Mouse (Mus musculus): ENCODE data around the gene Adh6a.

Adh6a gene

DNA sequence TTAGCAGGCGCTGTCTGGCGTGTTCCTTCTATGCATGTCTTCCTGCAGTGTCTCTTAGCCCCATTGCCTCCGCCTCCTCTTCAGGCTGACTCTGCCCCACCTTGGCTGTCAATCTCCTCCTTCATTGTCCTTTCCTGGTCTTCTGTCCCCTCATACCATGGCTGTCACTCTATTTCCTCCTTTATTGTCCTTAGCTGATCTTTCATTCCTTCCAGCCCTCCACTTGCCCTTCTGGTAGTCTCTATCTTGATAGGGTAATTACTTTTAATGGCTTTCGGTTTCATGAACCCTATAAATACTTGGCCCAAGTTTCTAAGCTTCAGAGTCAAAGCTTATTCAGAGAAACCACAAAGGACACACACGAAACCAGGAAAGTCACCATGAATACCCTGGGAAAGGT lies at the start of gene Adh6a:
TSS of gene Adh6a (plus strand) at position 322 of the 400 bp plus-strand sequence.
- no peak for DNase-seq

DNA sequence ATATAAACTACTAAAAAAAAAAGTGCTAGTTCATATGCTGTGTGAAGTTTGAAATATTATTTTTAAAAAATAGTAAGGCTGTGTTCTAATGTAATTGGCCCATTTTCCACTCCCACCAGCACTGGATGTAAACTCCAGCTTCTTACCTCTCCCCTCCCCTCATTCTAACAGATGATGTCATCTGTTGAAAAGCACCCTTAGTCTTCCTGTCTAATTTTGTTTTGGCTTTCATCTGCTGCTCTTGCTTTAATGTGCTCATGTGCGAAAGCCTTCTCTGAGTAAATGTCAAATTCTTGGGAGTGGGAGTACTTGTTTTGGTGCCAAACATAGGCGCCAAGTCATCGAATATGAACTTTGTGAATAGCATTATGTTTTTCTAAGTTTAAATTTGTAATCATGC lies 48.4 kb upstream of the Adh6a start:
- DNase-seq, result no peak

DNA sequence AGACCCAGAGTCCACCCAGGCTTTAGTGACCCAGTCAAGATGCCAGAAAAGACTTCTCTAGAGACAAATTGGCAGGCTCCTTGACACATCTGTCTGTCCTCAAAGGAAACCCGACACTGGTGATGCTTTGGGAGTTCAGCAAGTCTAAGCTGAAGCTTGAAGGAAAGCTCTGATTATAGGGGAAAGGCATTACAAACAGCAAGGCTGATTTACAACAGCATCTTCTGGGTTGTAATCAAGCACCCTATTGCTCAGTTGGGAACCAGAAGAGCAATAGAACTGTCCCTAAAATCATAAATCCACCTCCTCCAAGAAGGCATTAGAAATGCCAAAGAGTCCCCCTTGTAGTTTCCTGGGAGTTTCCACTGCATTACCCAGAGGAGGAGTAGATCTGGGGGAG lies 42.6 kb upstream of the Adh6a start:
- no peak for DNase-seq

DNA sequence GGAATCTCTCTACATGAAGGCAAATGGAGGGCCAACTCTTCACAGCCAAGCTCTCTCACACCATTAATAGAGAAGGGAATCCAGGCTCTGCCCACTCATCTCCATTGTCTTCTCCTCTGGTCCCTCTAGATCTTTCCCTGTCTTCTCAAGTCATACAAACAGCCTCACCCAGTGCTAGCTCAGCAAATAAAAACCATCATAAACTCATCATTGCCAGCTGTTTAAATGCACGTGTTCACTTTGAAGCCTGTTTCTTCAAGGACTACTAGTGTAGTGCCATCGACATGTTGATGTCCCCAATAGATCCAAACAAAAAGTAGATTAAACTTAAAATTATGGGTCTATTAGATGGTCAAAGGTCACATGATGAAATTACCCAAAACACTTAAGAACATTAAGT lies 41.8 kb upstream of the Adh6a start:
- no peak for DNase-seq

DNA sequence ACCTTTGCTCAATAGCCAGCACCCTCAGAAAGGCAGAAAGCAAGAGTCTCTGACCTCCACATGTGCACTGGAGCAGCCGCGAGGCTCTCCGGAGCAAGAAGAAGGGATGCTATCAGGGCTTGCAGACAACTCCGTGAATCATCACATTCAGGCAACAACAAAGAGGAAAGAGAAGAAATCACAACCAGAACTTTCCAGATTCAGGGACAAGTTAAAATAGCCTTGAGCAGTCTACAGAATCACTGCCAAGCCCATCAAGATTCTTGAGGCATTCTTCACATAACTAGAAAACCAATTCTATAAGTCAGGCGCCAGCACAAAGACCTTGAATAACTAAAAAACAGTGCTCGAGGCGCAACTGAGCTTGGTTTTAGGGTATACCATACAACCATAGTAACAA lies 40.0 kb upstream of the Adh6a start:
- no peak for DNase-seq

DNA sequence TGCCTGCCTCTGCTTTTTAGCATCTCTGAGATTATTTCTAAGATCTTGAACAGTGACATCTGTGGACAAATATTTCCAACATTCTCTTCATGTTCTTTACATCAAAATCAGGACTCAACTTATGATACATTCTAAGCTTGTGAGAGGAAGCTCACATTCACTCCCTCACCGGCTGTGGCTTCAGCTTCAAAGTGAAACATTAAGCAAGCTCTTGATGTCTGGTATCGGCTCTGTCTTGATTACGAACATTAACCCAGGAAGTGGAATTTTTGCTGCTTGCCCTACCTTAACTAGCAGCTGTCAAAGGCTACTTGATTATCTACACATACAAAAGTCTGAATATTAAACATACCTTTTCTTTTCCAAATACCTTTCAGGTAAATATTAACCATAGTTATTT lies 38.0 kb upstream of the Adh6a start:
- no peak for DNase-seq

DNA sequence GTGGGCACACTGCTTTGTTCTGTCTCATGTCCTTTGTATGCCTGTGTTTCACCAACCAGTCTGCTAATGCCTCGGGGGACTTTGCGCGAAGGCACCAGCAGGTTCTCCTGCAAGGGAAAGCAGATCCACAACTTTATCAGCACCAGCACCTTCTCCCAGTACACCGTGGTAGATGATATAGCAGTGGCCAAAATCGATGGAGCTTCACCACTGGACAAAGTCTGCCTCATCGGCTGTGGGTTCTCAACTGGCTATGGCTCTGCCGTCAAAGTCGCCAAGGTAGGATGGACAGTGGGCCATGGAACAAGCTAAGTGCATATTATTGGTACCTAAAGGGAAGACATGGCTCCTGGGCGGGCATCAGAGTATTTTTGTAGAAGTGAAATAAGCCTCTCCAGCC lies 30.5 kb upstream of the Adh6a start:
- no peak for DNase-seq

DNA sequence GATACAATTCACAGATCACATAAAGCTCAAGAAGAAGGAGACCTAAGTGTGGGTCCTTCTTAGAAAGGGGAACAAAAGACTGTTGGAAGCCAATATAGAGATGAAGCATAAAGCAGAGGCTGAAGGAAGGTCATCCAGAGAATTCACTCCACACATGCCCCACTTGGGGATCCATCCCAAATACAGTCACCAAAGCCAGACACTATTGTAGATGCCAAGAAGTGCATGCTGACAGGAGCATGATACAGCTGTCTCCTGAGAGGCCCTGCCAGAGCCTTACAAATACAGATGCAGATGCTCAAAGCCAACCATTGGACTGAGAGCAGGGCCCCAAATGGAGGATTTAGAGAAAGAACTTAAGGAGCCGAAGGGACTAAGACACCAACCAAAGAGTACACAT lies 29.3 kb upstream of the Adh6a start:
- DNase-seq, result no peak

DNA sequence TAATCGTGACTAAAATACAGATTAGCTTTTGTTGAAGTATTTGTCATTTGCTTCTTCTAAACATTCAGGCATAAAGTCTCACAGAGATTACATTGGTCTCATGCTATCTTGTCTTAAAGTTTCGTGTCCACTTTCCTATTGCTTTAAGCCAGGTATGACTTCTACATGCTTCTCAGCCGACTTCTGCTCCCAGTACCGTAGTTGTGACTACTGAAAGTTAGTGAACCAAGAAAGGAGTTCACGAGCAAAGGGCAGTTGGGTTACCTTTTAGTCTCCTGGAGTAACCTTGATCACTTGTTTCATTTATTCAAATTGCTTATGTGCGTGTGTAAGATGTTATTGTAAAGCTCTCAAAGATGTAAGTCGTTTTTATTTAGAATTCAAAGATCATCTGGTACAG lies 27.1 kb upstream of the Adh6a start:
- no peak for DNase-seq

DNA sequence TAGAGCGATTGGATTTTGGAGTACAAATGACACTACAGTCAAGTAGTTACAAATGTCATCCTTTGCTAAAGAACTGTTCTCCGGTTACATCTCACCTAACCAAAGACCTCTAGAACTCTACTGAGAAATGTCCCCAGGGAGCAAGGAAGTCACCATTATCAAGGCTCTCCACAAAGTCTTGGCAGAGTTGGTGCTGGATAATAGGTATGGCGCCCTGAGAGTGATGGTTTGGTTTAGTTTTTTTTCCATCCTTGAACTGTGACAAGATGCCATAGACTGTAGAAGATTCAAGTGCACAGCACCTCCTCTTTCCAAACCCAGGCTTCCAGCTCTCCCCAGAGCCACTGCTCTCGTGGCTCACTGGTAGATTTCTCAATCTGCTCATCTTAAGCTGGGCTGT lies 25.4 kb upstream of the Adh6a start:
- no peak for DNase-seq

DNA sequence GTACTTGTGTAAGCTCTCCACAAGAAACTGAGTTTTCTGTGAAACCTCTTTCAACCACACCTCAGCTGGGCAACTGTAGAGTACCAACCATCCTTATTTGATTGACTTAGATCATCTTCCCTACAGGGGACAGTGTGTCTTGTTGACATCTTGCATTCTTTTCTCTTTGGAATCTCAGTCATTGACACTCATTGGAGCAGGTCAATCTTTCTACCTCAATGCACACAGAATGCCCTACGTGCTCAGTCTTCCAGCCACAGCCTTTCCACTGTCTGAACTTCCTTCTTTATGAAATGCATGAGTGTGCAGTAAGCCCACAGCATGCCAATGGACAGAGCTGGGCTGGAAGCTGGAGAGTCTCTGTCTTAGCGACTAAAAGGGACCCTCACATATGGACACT lies 22.4 kb upstream of the Adh6a start:
- no peak for DNase-seq

DNA sequence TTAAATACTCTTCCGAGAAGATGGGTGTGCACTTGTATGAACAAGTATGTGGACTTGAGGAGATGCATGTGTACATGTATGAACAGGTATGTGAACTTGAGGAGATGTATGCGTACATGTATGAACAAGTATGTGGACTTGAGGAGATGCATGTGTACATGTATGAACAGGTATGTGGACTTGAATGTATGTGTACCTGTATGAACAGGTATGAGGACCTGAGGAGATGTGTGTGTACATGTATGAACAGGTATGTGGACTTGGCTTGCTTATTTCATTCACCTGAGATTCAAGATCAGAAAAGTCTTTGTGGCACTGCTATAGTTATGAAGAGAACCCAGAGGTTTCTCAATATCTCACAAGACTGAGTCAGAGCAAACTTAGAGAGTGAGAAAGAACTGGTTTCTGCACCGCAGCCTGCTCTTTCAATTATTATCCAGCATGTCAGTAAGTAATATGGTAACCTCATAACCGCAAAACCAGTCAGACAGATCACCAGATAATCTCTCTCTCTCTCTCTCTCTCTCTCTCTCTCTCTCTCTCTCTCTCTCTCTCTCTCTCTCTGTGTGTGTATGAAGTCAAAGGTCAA lies 21.5 kb upstream of the Adh6a start:
- DNase-seq, result no peak

DNA sequence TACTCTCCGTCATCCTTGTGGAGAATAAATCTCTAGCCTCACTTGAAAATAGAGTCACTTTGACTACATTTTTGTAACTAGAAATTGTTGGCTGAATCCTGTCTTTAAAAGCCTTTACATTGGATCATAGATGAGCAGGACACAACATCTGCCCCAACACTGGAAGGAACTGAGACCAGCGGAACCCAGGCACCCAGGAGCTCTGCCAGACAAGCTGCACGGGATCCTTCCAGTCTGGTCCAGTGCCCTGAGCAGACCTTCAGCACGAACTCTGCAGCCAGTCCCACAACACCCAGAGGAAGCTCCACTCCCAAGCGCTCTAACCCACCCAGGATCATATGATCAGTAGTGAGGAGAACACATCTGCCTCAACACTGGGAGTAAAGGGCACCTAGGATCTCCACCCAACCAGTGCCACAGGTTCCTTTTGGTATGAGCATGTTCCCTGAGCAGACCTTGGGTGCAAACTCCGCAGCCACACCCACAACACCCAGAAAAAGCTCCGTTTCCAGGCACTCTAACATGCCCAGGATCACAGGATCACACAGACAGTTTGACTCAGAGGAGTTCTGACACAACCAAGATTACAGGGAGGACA lies 19.7 kb upstream of the Adh6a start:
- no peak for DNase-seq

DNA sequence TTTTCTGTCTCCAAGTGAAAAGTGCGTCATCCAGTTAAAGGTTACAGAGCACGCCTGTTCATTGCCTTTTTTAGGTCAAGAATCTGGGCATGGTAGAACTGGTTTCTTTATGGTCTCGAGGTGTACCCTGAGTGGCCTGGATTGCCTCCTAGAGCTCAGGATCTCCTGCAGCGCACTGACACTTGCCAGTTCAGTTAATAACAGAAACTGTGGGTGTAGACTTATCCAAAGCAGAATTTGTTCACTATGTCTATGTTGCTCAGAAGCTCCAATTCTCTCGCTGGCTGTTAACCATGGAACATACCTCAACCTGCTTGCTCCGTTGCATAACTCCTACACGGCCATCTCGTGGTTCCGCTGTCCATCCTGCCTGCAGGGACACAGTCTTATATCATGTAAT lies 13.0 kb upstream of the Adh6a start:
- DNase-seq, result no peak

DNA sequence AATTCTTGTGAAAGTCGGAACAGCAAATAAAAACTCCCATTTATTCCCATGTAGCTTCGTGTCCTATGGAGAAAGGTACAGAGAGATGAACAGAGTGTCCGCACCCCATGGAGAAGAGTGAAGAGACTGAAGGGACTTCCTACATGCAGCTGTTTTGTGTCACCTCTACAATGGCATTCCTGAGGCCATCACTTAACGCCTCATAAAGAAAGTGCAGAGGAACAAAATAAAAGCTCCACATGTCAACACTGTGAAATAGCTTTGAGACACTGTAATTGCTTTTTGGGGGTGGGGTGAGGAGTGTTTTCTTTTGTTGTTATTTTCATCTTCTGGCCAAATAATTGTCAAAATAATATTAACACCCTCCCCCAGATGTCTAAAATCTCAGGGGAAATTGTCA lies 10.4 kb upstream of the Adh6a start:
- DNase-seq, result no peak

DNA sequence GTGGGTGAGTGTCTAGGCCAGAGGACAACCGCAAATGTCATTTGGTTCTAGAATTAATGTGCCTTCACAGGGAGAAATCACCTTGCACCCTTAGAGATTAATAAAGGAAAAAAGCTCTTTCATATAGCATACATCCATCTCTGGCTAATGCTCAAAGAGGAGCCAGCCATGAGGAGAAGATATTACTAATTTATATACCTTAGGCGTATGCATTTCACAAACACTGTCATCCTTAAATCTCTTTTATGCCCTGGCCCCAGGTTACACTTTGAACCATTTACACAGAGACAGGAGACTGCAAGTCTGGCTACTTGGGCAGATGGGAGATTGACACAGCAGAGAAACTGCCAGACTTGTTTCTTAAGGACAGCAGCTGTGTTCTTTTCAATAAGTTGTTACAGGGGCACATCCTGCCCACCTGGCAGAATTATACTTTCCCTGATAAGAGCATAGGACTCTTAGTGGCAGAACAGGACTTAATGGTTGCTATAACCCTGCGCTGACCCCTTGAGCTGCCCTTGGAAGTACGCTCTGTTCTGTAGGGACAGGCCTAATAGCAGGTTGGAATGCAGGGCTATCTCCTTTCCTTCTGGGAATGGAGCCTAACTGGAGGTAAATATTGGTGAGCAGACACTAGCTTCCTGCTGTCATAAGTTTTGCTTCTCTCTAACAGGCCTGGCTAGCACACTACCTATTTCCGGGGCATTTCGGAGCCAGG lies 9.2 kb upstream of the Adh6a start:
- DNase-seq, result no peak

DNA sequence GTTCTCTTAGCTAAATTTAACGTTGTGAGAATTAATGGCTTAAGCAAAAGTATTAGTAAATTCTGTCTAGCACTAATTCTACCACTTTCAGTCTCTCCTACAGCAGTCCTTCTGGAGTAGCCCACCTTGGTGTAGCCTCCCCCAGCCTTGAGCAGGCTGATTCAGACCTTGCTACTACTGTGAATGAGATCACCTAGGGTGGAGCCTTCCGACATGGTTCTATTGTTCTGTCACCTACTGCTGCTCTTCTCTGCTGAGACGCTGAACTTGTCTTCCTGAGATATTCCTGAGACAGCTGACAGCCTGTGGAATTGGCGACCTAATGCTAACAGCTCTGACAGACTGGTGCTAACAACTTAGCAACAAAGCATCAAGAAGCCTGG lies 8.6 kb upstream of the Adh6a start:
- no peak for DNase-seq

DNA sequence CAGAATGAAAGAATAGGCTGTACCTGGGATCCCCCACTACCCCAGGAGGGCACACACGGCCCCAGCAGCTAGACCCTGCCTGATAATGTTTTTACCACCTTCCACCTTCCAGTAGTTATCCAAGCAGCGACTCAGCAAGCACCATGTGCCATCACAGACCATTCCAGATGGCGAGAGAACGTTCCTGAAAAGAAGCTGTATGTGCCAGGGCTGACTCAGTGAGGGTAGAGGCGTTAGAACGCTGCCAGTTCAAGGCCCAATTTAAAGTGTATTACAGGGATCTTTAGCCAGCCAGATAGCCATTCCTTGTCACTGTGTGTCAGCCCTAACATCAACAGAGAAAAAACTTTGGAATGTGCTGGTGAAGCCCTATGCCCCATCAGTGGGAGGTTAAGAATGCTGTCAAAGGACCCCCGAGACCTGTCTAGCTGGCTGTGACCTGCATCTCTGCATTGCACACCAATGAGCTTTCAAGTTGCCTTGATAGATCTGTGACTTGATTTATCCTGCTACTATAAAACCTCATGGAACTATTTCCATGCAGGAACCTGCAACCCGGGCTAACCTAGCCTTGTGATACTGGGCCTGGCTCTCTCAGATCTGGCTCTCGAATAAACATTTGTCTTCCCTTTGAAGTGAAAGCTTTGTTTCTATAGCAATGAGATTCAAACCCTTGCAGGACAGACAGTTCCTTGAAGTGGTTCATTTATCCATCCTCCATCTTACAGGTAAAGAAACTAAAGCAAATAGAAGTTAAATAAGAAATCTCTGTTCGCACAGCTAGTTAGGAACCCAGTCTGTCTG lies 7.4 kb upstream of the Adh6a start:
- no peak for DNase-seq

DNA sequence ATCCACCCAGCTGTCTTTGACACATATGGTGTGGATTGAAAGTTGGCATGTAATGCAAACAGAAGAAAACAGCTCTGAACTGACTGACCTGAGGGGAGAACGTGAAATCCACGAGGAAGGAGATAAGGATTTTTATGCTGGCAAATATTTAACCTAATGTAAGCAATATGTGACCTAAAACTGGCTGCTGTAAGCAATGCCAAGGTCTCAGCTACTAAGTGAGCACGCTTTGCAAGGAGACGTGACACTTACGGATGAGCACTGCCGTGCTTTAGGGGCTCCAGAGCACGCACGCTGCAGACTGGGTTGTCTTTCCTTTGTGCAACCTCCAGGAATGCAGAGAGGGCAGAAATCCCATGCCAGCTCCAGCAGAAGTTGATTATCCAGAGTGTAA lies 6.8 kb upstream of the Adh6a start:
- DNase-seq, result no peak

DNA sequence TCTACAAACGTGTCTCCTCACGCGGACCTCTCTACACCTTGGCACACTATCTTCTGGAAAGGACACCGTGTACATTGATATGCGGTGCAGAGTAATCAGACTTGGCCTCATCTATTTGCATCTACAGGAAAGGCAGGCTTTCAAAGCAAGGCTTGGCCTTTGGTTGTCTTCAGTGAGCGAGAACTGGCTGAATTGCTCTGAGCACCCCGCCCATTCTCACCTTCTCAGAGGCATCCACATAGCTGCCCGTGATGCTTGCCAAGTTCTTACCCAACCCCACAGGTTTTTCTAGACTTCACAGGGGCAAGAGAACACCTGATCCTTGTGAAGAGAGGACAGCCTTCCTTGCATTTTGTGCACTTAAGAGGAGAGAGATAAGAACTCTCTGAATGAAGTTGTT lies 3.2 kb upstream of the Adh6a start:
- DNase-seq, result no peak

DNA sequence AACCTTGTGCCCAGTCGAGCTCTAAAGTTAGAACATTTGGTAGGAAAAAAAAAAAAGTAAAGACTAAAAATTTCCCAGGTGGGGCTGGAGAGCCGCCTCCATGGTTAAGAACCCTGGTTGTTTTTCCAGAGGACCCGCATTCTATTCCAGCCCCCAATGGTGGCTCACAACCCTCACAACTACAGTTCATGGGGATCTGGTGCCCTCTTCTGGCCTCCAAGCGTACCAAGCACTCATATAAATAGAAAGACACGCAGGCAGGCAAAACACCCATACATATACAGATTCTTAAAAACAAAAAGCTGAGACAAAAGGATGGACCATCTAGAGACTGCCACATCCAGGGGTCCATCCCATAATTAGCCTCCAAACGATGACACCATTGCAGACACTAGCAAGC lies 2.1 kb upstream of the Adh6a start:
- DNase-seq, result no peak

DNA sequence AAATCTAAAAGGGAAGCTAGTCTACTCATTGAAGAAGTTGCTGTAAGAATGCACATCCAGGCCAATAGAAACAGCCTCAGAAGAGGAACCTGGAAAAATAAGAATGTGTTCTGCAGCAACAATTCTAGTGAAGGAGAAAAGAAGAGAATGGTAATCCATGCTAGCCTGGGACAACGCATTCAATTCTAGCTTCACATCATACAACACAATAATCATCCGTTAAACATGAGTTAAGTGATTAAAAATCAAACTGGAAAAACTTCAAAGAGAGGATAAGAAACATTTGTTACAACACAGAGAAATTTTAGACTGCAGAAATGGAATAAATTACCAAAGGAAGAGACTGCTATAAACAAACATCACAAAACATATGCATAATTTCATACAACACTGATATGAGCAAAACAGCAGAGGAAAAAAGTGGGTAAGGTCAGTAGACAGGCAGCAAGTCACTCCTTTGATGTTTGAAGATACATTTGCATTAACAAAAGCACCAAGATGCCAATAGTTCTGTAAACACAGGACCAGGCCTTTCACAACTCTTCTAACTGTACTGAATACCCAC lies 3.9 kb downstream of the Adh6a start:
- no peak for DNase-seq

DNA sequence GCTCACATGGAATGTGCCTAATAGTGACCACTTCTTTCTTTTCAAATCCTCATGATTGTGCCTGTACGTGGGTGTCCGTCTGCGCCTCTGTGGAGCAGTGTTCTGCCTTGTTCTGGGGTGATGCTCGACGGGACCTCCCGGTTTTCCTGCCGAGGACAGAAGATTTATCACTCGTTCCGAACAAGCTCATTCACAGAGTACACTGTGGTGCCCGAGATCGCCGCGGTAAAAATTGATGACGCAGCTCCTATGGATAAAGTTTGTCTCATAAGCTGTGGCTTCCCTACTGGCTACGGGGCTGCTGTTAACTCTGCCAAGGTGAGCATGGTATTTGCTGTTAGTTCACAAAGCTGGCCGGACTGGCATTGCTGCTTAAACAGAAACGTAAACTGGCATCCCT lies 11.9 kb downstream of the Adh6a start:
- DNase-seq, result no peak

DNA sequence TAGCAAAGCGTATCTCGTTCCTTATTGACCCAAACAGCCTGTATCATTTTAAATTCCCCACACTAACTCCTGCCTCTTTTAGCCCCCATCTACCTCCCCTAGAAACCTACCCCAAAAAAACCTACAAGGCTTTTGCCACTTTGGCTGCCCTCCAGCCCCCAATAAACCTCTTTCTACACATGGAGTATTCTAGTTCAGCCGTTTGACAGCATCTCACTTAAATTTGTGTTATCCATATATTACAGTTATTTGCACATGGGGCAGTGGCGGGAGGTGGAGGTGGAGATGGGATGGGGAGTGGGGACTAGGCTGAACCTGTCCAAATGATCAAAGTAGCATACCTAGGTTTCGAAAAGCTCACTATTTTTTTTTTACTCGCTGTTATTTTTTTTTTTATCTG lies 12.4 kb downstream of the Adh6a start:
- DNase-seq, result no peak
